Mouse (Mus musculus) stomach, embryonic 16.5 days (tissue): ENCODE measurements around the gene Nos2. TPM values are rescaled to one million over a fixed set of nuclear protein-coding genes. Genes with fewer than 3 reads are reported as not detected.

Experiments
- ATAC-seq: fragments of 200-750 bp; cut with Nextera tagmentation; 2 replicates; pipeline ENCODE4 v1.8.0; 2017; ENCODE audit warnings: moderate number of reproducible peaks, moderate TSS enrichment; ENCODE audit not compliant: insufficient read depth, low FRiP score
- H3K27ac ChIP-seq: fragments of 300-500 bp; sonication (generic); 2 replicates; pipeline ENCODE4 v1.5.1; 2014; ENCODE audit warnings: low read length
- H3K27me3 ChIP-seq: fragments of 300-500 bp; sonication (generic); 2 replicates; pipeline ENCODE4 v1.6.1; 2014; ENCODE audit warnings: low read length, control low read depth, mixed read lengths; ENCODE audit not compliant: control insufficient read depth, insufficient read depth
- H3K36me3 ChIP-seq: fragments of 300-500 bp; sonication (generic); 2 replicates; pipeline ENCODE4 v1.6.1; 2014; ENCODE audit warnings: low read length; ENCODE audit not compliant: control insufficient read depth, insufficient read depth
- H3K4me1 ChIP-seq: fragments of 300-500 bp; sonication (generic); 2 replicates; pipeline ENCODE4 v1.6.1; 2014; ENCODE audit warnings: low read length, control low read depth, mixed read lengths; ENCODE audit not compliant: control insufficient read depth, insufficient read depth
- H3K4me2 ChIP-seq: fragments of 300-500 bp; sonication (generic); 2 replicates; pipeline ENCODE4 v1.6.1; 2014; ENCODE audit warnings: low read depth, low read length, mixed read lengths
- H3K4me3 ChIP-seq: fragments of 300-500 bp; sonication (generic); replicated peaks from 2 replicates; pipeline ENCODE4 v1.5.1; 2014; ENCODE audit warnings: mild to moderate bottlenecking, low read length
- H3K9ac ChIP-seq: fragments of 300-500 bp; sonication (generic); 2 replicates; pipeline ENCODE4 v1.6.1; 2014; ENCODE audit warnings: low read length
- H3K9me3 ChIP-seq: fragments of 300-500 bp; sonication (generic); replicated peaks from 2 replicates; pipeline ENCODE4 v1.6.1; 2016; ENCODE audit warnings: low read length, control low read depth; ENCODE audit not compliant: control insufficient read depth
- WGBS: fragments of 180-500 bp; shearing (Covaris S2); extraction: QIAGEN DNeasy Blood & Tissue Kit; methylation state at CpG from one replicate; pipeline ENCODE4 v1.1.7; 2014; 5-methylcytosine and 5-hydroxymethylcytosine counted together
- polyA plus RNA-seq: library from polyadenylated mRNA; unstranded; fragments of >200 nt; fragmentation: Nextera tagmentation; extraction: Ambion mirVana; gene quantifications from 2 replicates; pipeline ENCODE4 v1.2.1, GENCODE M21; 2015

Nos2 gene
- polyA plus RNA-seq, 1 experiment from 2014 or later, result 1.6 TPM

DNA sequence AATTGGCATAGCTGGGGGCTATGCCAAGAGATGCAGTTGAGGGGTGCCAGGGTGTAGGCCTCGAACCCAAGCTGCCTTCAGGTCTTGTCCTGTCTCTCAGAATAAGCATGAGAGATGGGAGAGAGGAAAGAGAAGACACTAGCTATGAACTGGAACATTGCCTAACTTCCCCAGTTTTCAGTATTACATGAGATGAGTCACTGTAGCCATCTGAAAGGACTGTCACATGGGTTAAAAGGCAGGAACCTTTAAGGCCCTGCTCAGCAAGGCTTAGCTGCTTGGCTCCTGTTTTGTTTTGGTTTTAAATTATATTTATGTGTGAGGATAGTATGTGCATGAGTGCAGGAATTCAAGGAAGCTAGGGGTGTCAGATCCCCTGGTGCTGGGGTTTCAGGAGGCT lies 4.2 kb upstream of the Nos2 start:
- H3K27me3 ChIP-seq, result no peaks in the 10 kb centered on the region
- H3K9ac ChIP-seq, result no peak overlapping the region
- no peaks in the 10 kb centered on the region for H3K9me3 ChIP-seq
- no peak overlapping the region for H3K27ac ChIP-seq
- H3K4me1 ChIP-seq, result no peaks in the 10 kb centered on the region
- 69% methylated on average over 1 of the region's 1 CpGs for WGBS
- H3K4me3 ChIP-seq, result no peak overlapping the region
- no peaks in the 10 kb centered on the region for H3K36me3 ChIP-seq
- ATAC-seq, result no peak
- no peak overlapping the region for H3K4me2 ChIP-seq

DNA sequence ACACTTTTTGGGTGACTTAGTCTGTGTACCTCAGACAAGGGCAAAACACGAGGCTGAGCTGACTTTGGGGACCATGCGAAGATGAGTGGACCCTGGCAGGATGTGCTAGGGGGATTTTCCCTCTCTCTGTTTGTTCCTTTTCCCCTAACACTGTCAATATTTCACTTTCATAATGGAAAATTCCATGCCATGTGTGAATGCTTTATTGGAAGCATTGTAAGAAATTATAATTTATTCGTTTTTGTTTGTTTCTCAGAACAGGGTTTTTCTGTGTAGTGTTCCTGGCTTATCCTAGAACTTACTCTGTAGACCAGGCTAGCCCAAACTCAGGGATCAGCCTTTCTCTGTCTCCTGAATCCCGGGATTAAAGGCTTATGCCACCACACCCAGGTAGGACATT lies 842 bp upstream of the Nos2 start:
- H3K36me3 ChIP-seq, result no peaks in the 10 kb centered on the region
- no peak overlapping the region for H3K9ac ChIP-seq
- peaks cover under 1% of the 10 kb centered on the region; the same call in 1 of the 2 replicates for H3K4me1 ChIP-seq
- WGBS, result 70% methylated on average over 4 of the region's 4 CpGs
- no peak for ATAC-seq
- no peak overlapping the region for H3K27ac ChIP-seq
- no peak overlapping the region for H3K4me2 ChIP-seq
- peaks cover 16% of the 10 kb centered on the region for H3K27me3 ChIP-seq
- H3K9me3 ChIP-seq, result no peaks in the 10 kb centered on the region
- no peak overlapping the region for H3K4me3 ChIP-seq

DNA sequence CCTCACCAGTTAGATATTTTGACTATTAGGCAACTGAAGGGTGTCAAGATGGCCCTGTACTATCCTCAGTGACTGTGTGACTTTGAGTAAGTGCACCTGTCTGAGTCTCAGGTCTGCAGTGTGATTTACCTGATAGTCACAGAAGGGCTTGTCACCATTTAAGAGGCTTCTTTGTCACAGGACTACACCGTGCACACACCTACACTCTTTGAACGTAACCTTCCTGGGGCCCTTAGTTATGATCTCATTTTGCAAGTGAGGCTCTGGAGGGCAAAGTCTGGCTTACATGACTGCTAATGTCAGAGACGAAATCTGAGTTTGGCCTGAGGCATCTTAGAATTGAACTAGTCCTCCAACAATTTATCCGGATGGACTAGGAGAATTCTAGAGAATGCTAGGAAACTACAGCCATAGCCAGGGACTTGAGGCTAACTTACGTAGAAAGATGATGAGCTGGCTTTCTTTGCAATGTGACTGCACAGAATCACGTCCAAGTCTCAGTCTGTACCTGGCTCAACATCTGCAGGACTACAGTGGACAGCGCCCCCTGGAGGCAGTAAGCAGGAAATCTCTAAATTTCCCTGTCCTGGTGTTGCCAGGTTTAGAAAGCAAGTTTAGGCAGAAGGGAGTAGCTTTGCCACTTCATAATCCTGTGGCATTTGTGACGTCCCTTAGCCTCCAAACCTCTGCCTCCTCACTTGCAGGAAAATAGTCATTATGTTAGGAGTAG lies 2.3 kb downstream of the Nos2 start:
- WGBS, result 37% methylated on average over 8 of the region's 8 CpGs
- peaks cover 35% of the 10 kb centered on the region for H3K27me3 ChIP-seq

DNA sequence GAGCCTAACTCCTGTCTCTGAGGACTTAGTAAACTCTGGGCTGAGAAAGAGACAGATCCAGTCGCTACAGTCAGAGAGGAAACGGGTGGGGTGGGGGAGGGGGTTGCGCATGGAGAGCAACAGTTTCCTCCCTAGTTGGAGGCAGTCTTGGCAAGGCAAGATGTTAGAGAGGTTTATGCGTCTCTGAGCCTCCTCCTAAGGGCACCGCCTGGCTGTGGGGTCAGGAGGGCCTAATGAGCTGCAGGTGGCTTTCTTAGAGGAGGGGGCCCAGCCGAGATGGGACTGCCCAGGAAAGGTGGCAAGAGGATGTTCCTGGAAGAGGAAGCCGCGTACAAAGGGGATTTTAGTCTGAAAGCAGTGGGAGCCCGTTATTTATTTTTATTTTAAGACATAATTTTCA lies 3.5 kb downstream of the Nos2 start:
- no peak overlapping the region for H3K9ac ChIP-seq
- H3K36me3 ChIP-seq, result no peaks in the 10 kb centered on the region
- WGBS, result 10% methylated on average over 9 of the region's 9 CpGs
- no peak overlapping the region for H3K4me3 ChIP-seq
- H3K4me1 ChIP-seq, result peaks cover 7% of the 10 kb centered on the region; the same call in 1 of the 2 replicates
- no peaks in the 10 kb centered on the region for H3K9me3 ChIP-seq
- H3K27me3 ChIP-seq, result peaks cover 35% of the 10 kb centered on the region
- H3K4me2 ChIP-seq, result no peak overlapping the region
- no peak overlapping the region for H3K27ac ChIP-seq
- no peak for ATAC-seq

More for the DNA sequence above, 2.3 kb downstream of the Nos2 start:
- Histone ChIP-seq H3K4me1 (peaks cover 7% of the 10 kb centered on the region; the same call in 1 of the 2 replicates), H3K4me3 (no peak overlapping the region), H3K9me3 (no peaks in the 10 kb centered on the region), H3K9ac (no peak overlapping the region), H3K27ac (no peak overlapping the region), H3K4me2 (no peak overlapping the region), H3K36me3 (no peaks in the 10 kb centered on the region)
- no peak for ATAC-seq

DNA sequence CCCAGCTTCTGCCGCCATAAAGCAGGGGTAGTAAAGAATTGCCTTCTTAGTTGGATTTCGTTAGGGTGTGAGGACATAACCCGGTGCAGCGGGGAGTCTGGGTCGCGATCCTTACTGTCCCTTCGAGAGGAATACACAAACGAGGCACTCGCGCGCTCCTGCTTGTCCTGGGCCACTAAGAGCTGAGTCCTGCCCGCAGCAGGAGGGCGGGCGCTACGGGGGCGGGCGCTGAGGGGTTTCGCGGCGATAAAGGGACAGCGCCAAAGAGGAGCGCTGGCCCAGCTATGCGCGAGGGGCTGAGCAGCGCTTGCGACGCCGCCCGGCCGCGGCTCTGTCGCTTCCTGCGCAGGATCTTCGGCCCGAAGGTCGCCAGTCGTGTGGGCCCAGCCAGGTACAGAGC lies 4.3 kb downstream of the Nos2 start:
- H3K4me2 ChIP-seq, result peak overlapping the region; percentile 63
- peak overlapping the region; percentile 64 for H3K9ac ChIP-seq
- under 1% methylated on average over 37 of the region's 37 CpGs for WGBS

DNA sequence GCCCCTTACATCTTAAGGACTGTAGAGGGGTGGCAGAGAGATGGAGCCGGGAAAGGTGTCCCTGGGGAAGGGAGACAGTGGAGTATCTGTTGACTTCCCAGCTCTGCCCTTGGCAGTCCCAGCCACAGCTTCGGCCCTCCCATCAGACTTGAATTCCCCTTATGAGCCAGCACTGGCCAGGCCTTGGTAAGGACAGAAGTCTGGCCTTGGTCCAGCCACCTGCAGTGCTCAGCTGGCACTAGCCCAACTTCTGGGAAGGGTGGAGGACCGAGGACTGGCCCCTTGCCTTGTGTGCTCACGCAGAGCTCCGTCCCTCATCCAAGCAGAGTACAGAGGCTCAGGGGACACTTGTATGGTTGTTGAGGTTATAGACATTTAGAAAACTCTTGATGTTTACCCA lies 8.8 kb downstream of the Nos2 start:
- Histone ChIP-seq H3K27ac (no peak overlapping the region), H3K4me3 (no peak overlapping the region), H3K4me2 (no peak overlapping the region), H3K9me3 (no peaks in the 10 kb centered on the region), H3K36me3 (no peaks in the 10 kb centered on the region), H3K4me1 (peaks cover 7% of the 10 kb centered on the region; the same call in 1 of the 2 replicates), H3K27me3 (peaks cover 23% of the 10 kb centered on the region), H3K9ac (no peak overlapping the region)
- WGBS, result 48% methylated on average over 5 of the region's 5 CpGs
- peak; percentile 44 for ATAC-seq

More for the DNA sequence above, 4.3 kb downstream of the Nos2 start:
- peaks cover 7% of the 10 kb centered on the region; the same call in 1 of the 2 replicates for H3K4me1 ChIP-seq
- peak overlapping the region; percentile 45 for H3K4me3 ChIP-seq
- 0 out of 2 replicates have a peak overlapping the region, but pooled peaks have one; percentile 34 for H3K27ac ChIP-seq
- H3K27me3 ChIP-seq, result peaks cover 35% of the 10 kb centered on the region
- H3K36me3 ChIP-seq, result no peaks in the 10 kb centered on the region
- H3K9me3 ChIP-seq, result no peaks in the 10 kb centered on the region
- no peak; the same call in 1 of the 2 replicates for ATAC-seq

DNA sequence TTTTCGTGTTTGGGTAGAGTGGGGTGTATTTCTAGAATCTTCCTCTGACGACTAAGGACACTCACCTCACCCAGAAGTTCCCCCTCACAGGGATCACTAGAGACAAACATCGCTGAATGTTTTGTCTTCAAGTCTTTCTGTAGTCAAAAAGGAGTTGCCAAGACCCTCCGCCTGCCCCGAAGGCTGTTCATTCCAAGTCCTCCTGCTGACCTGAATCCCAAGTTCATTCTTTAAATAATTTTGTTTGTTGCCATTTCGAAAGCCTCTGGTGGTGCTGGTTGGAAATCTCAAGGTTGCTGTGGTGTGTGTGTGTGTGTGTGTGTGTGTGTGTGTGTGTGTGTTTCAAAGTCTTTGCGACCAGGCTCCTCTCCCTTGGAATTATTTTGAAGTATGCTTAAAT lies 13.7 kb downstream of the Nos2 start:
- no peak overlapping the region for H3K4me3 ChIP-seq
- no peaks in the 10 kb centered on the region for H3K4me1 ChIP-seq
- ATAC-seq, result no peak
- H3K27me3 ChIP-seq, result no peaks in the 10 kb centered on the region
- no peak overlapping the region for H3K4me2 ChIP-seq
- no peak overlapping the region for H3K27ac ChIP-seq
- H3K9ac ChIP-seq, result no peak overlapping the region
- H3K36me3 ChIP-seq, result no peaks in the 10 kb centered on the region
- WGBS, result 77% methylated on average over 7 of the region's 7 CpGs
- no peaks in the 10 kb centered on the region for H3K9me3 ChIP-seq

DNA sequence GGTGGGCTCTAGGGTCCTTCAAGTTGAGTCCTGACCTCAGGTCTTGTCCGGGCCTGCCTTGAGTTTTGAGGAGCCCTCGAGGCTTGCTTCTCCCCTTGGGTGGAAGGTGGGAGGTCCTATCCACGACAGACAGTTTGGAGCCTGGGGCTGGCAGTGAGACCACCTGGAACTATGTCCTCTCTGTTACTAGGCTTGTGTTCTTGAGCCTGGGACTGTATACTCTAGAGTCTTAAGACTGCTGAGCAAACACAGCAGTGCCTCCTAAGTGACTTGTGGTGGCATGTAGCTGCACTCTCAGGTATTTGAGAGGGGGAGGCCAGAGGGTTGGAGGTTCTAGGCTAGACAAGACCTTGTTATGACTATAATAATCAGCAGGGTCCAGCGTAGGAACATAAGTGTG lies 14.1 kb downstream of the Nos2 start:
- no peak overlapping the region for H3K27ac ChIP-seq
- H3K9ac ChIP-seq, result no peak overlapping the region
- WGBS, result 60% methylated on average over 4 of the region's 4 CpGs
- no peak overlapping the region for H3K4me2 ChIP-seq
- H3K9me3 ChIP-seq, result no peaks in the 10 kb centered on the region
- no peaks in the 10 kb centered on the region for H3K4me1 ChIP-seq
- H3K4me3 ChIP-seq, result no peak overlapping the region
- H3K27me3 ChIP-seq, result no peaks in the 10 kb centered on the region
- no peak for ATAC-seq
- no peaks in the 10 kb centered on the region for H3K36me3 ChIP-seq

DNA sequence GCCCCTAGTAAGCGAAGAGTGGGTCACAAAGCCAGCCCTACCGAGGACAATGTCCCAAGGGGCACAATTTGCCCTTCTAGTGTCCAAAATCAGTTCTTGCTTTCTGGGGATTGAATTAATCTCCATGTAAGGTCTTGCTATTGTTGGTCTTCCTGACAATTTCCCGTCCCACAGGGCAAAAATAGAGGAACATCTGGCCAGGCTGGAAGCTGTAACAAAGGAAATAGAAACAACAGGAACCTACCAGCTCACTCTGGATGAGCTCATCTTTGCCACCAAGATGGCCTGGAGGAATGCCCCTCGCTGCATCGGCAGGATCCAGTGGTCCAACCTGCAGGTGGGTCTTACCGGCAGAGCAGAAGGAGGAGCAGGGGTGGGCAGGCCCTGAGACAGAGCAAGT lies 14.6 kb downstream of the Nos2 start:
- Histone ChIP-seq H3K27ac (no peak overlapping the region), H3K9me3 (no peaks in the 10 kb centered on the region), H3K27me3 (no peaks in the 10 kb centered on the region), H3K36me3 (no peaks in the 10 kb centered on the region), H3K9ac (no peak overlapping the region), H3K4me2 (no peak overlapping the region), H3K4me1 (no peaks in the 10 kb centered on the region), H3K4me3 (no peak overlapping the region)
- ATAC-seq, result no peak
- 83% methylated on average over 6 of the region's 6 CpGs for WGBS
